ENCODE assay signal across 10 mouse cellular contexts in genomic region chr11:117027681-117028080, GRCm38 (mm10).
DNase-seq lines count a peak whose midpoint lies in the region; ATAC-seq and TF ChIP-seq lines count a peak whose summit lies in the region.
"Had no signal": no experiment of that assay in that cellular context is flagged by ENCODE, and none has a peak within 500 bp of the region (broad histone marks: within the 10 kb centered on the region; RNA-seq: fewer than 3 reads in every experiment).

No protein-coding gene starts in this region.

- no peak for DNase-seq in forebrain, embryonic 10.5 days (ENCODE audit: extremely low spot score, low spot score)
- DNase-seq in spleen, adult 12 weeks (ENCODE audit: low spot score): peak; percentile 13
- DNase-seq in spleen, adult 18-20 months: no peak
- DNase-seq in limb, embryonic 14.5 days (ENCODE audit: low spot score): peak; percentile 42
- no peak for DNase-seq in adrenal gland, adult 8-10 months
- DNase-seq in heart, adult 8-10 months (ENCODE audit: low spot score): no peak
- no peak for DNase-seq in kidney, postnatal 4 days
- DNase-seq: adrenal gland, adult 2 months; kidney, adult 11 months had no signal

- ATAC-seq in forebrain, embryonic 13.5 days: no peak
- ATAC-seq in limb, embryonic 14.5 days (ENCODE audit: low FRiP score, low read depth): peak; percentile 51; the same call in 1 of the 2 replicates

- WGBS in forebrain, embryonic 10.5 days: 58% methylated on average over 10 of the region's 10 CpGs
- 63% methylated on average over 10 of the region's 10 CpGs for WGBS in forebrain, embryonic 13.5 days
- WGBS in limb, embryonic 14.5 days: 22% methylated on average over 10 of the region's 10 CpGs

- H3K4me2 ChIP-seq in forebrain, embryonic 13.5 days: no peak overlapping the region
- H3K4me2 ChIP-seq in limb, embryonic 14.5 days (replicated peaks; ENCODE audit: low read depth, low read length, severe bottlenecking): no peak overlapping the region

- no peak for TF ChIP-seq POLR2A in limb, embryonic 14.5 days (IDR thresholded peaks at IDR 0.05; ENCODE audit: borderline replicate concordance, extremely low read depth, insufficient read depth, insufficient read length)

- H3K27me3 ChIP-seq in forebrain, embryonic 10.5 days (ENCODE audit: poor library complexity, severe bottlenecking): peaks cover 19% of the 10 kb centered on the region
- H3K27me3 ChIP-seq in forebrain, embryonic 13.5 days: no peaks in the 10 kb centered on the region
- H3K27me3 ChIP-seq in limb, embryonic 14.5 days (ENCODE audit: control insufficient read depth, insufficient read depth, low read length): no peaks in the 10 kb centered on the region

- no peak overlapping the region for H3K9ac ChIP-seq in forebrain, embryonic 13.5 days
- no peak overlapping the region for H3K9ac ChIP-seq in limb, embryonic 14.5 days (ENCODE audit: low read depth, low read length, severe bottlenecking)

- peaks cover 17% of the 10 kb centered on the region for H3K9me3 ChIP-seq in forebrain, embryonic 10.5 days
- H3K9me3 ChIP-seq in forebrain, embryonic 13.5 days (replicated peaks): peaks cover 6% of the 10 kb centered on the region
- H3K9me3 ChIP-seq in limb, embryonic 14.5 days (ENCODE audit: control insufficient read depth, low read length): 0 out of 2 replicates have a peak, but pooled peaks cover 5% of the 10 kb centered on the region

- H3K4me1 ChIP-seq in forebrain, embryonic 10.5 days: peaks cover 34% of the 10 kb centered on the region
- H3K4me1 ChIP-seq in forebrain, embryonic 13.5 days: peaks cover 51% of the 10 kb centered on the region
- H3K4me1 ChIP-seq in limb, embryonic 14.5 days (ENCODE audit: control insufficient read depth, insufficient read depth, low read length): peaks cover 21% of the 10 kb centered on the region; the same call in 1 of the 2 replicates

- no peaks in the 10 kb centered on the region for H3K36me3 ChIP-seq in forebrain, embryonic 10.5 days (replicated peaks)
- no peaks in the 10 kb centered on the region for H3K36me3 ChIP-seq in forebrain, embryonic 13.5 days (ENCODE audit: poor library complexity, severe bottlenecking)
- H3K36me3 ChIP-seq in limb, embryonic 14.5 days (ENCODE audit: control insufficient read depth, insufficient read depth, low read length): no peaks in the 10 kb centered on the region

- H3K4me3 ChIP-seq in forebrain, embryonic 10.5 days: no peak overlapping the region
- no peak overlapping the region for H3K4me3 ChIP-seq in forebrain, embryonic 13.5 days
- H3K4me3 ChIP-seq in limb, embryonic 14.5 days (replicated peaks; ENCODE audit: low read length): no peak overlapping the region

- H3K27ac ChIP-seq in forebrain, embryonic 10.5 days: peak overlapping the region; percentile 41; the same call in 1 of the 2 replicates
- H3K27ac ChIP-seq in forebrain, embryonic 13.5 days: no peak overlapping the region
- no peak overlapping the region for H3K27ac ChIP-seq in limb, embryonic 14.5 days (replicated peaks; ENCODE audit: low read depth, low read length)

Comparison
In these comparisons a context has a peak if more than half of its experiments do, and no peak if none do; other contexts are left out.
1. DNase-seq: peak in spleen, adult 12 weeks (single experiment) and limb, embryonic 14.5 days (single experiment); none in forebrain, embryonic 10.5 days (single experiment), spleen, adult 18-20 months (0 of 2), adrenal gland, adult 8-10 months (single experiment), heart, adult 8-10 months (single experiment) and kidney, postnatal 4 days (0 of 2).